Mouse (Mus musculus) erythroblast, embryonic 14.5 days (primary cell): ENCODE data around the gene Cog5.

Experiments
- GATA1 ChIP-seq: IDR thresholded peaks from 2 replicates; pipeline ENCODE4 v1.6.1; 2012; ENCODE audit warnings: low read length, inconsistent platforms, mixed read lengths
- TAL1 ChIP-seq: IDR thresholded peaks from 3 replicates; pipeline ENCODE4 v1.6.1; 2012; ENCODE audit warnings: low read length, inconsistent platforms, mixed read lengths

DNA sequence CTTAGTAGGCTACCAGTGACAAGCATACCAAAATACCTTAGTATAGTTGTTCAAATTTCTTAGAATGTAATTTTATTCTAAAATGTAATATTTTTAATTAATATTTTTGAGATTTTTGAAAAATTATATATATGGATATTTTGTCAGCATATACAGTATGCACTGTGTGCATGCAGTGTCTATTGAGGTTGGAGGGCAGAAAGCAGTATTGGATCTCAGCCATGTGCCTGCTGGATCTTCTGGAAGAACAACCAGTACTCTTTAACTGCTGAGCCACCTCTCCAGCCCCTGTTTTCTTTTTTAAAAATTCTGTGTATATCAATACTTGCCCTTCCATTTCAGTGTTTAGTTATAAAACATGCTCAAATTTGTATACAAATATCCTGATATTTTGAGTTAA is 164.4 kb downstream of the Cog5 start:
- TF ChIP-seq GATA1 (no peak), TAL1 (no peak)
